Mouse (Mus musculus) forebrain, postnatal 0 days (tissue): ENCODE measurements at regions not wholly inside any gene's neighbourhood (a gene's known extent, or its start where the extent isn't known, plus 50 kb on each side); places are given as distances from the start of the nearest gene placed in this dataset.

ENCODE experiments used
- ATAC-seq: fragments of 200-750 bp; cut with Nextera tagmentation; 2 replicates; pipeline ENCODE4 v1.8.0; 2017; ENCODE audit warnings: mild to moderate bottlenecking, moderate library complexity
- DNase-seq: peaks from one replicate; pipeline ENCODE4 v3.0.0-alpha.2; 2015
- H3K27ac ChIP-seq: fragments of 300-500 bp; sonication (generic); 2 replicates; pipeline ENCODE4 v1.5.1; 2014; ENCODE audit warnings: low read depth, mild to moderate bottlenecking, antibody characterized with exemption, low read length, moderate library complexity, mixed read lengths
- H3K27me3 ChIP-seq: fragments of 300-500 bp; sonication (generic); 2 replicates; pipeline ENCODE4 v1.6.1; 2014; ENCODE audit warnings: mild to moderate bottlenecking, low read length, mixed read lengths; ENCODE audit not compliant: insufficient read depth
- H3K36me3 ChIP-seq: fragments of 300-500 bp; sonication (generic); 2 replicates; pipeline ENCODE4 v1.6.1; 2014; ENCODE audit warnings: mild to moderate bottlenecking, moderate library complexity; ENCODE audit not compliant: insufficient read depth
- H3K4me1 ChIP-seq: fragments of 300-500 bp; sonication (generic); 2 replicates; pipeline ENCODE4 v1.6.1; 2014; ENCODE audit warnings: antibody characterized with exemption; ENCODE audit not compliant: insufficient read depth
- H3K4me2 ChIP-seq: fragments of 300-500 bp; sonication (generic); 2 replicates; pipeline ENCODE4 v1.6.1; 2014; ENCODE audit warnings: low read depth, mild to moderate bottlenecking, moderate library complexity
- H3K4me3 ChIP-seq: fragments of 300-500 bp; sonication (generic); 2 replicates; pipeline ENCODE4 v1.5.1; 2014; ENCODE audit warnings: low read depth, low read length, mixed read lengths
- H3K9ac ChIP-seq: fragments of 300-500 bp; sonication (generic); 2 replicates; pipeline ENCODE4 v1.6.1; 2014; ENCODE audit warnings: mild to moderate bottlenecking
- H3K9me3 ChIP-seq: fragments of 300-500 bp; sonication (generic); 2 replicates; pipeline ENCODE4 v1.6.1; 2016; ENCODE audit warnings: low read length
- CTCF ChIP-seq: sonication (generic); IDR thresholded peaks from 2 replicates; pipeline ENCODE4 v1.5.1; 2016; ENCODE audit warnings: antibody characterized with exemption, control low read depth, low read depth
- WGBS: fragments of 180-500 bp; shearing (Covaris S2); extraction: QIAGEN DNeasy Blood & Tissue Kit; methylation state at CpG from one replicate; pipeline ENCODE4 v1.1.7; 2014; 5-methylcytosine and 5-hydroxymethylcytosine counted together

DNA sequence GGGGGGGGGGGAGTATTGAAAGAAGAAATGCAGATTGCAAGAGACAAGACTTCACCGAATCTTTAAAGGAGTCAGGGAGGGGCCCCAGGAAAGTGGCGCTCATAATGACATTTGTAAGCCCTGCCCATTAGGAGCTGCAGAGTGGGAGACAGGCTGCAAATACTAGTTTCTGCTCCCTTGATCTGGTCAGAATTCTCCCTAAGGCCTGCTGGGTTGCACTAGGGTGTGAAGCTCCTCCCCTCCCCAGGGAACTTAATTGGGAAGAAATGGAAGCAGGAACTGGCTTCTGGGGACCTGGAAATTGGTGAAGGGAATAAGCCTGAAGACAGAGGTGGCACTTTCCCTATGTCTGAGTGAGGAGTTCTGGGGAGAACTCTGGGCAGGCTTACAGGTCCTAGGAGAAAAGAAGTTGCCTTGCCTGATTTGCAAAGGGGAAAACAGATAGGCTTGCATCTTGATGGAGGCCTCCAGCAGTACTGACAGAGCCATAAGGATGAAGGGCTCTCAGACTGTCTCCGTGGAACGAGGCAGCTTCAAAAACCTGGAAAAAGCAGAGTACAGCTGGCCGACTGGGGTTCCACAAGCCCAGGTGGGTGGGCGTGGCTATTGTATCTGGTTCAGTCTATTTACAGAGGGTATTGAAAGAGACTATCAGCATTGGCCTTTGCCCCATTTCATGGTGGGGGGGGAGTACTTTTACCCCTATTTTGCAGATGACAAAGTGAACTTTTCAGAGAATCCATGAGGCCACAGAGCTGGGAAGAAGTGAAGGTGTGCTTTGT lies 125.7 kb downstream of the Plpp3 start:
- H3K27ac ChIP-seq, result no peak overlapping the region
- no peak for DNase-seq
- 14% methylated on average over 6 of the region's 6 CpGs for WGBS
- H3K36me3 ChIP-seq, result no peaks in the 10 kb centered on the region
- no peak for ATAC-seq
- TF ChIP-seq CTCF, result no peak
- no peak overlapping the region for H3K4me3 ChIP-seq
- no peaks in the 10 kb centered on the region for H3K27me3 ChIP-seq
- H3K9me3 ChIP-seq, result no peaks in the 10 kb centered on the region
- H3K4me2 ChIP-seq, result no peak overlapping the region
- H3K4me1 ChIP-seq, result no peaks in the 10 kb centered on the region
- H3K9ac ChIP-seq, result no peak overlapping the region

DNA sequence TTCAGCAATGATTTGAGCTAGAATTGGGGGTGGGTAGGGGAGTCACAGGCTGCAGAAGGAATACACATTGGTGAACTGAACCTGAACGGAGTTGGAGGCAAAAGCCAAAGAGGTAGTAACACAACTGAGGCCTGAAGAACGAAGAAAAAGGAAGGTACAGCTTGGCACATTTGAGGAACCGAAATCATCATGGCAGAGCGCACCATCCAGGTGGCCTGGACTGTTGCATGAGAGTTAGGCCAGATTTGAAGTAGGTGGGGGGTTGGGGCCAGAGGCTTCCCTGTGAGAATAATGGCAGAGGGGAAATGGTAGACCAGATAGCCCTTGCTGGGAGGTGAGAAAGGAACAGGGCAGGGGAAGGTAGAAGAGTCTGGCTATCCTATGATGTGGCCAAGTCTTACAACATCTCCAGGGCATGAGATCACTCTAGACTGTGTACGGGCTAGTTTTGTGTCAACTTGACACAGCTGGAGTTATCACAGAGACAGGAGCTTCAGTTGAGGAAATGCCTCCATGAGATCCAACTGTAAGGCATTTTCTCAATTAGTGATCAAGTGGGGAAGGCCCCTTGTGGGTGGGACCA lies 128.4 kb downstream of the Plpp3 start:
- Histone ChIP-seq H3K4me2 (no peak overlapping the region), H3K4me1 (no peaks in the 10 kb centered on the region), H3K4me3 (no peak overlapping the region), H3K9ac (no peak overlapping the region), H3K36me3 (no peaks in the 10 kb centered on the region), H3K27me3 (no peaks in the 10 kb centered on the region), H3K27ac (no peak overlapping the region), H3K9me3 (no peaks in the 10 kb centered on the region)
- TF ChIP-seq CTCF, result no peak
- ATAC-seq, result no peak
- WGBS, result 93% methylated on average over 5 of the region's 5 CpGs
- DNase-seq, result no peak

DNA sequence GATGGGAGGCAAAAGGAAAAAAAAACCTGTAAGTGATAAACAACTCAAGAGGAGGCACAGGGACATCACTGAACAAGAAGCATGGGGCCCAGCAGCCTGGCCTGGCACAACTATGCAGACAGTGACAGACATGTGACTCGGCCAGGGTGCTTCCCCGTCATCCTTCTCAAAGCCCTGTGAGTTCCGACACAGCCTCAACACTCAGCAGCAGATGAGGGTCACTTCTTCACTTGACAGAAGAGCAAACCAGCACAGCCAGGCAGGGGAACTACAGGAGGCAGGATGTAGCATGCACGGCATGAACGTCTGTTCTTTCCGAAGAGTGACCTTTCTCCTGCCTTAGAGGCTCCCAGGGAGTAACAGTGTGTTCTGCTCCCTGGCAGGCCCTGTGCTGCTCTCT lies 129.2 kb downstream of the Plpp3 start:
- 81% methylated on average over 6 of the region's 6 CpGs for WGBS
- no peaks in the 10 kb centered on the region for H3K36me3 ChIP-seq
- no peak for DNase-seq
- H3K9ac ChIP-seq, result no peak overlapping the region
- no peaks in the 10 kb centered on the region for H3K9me3 ChIP-seq
- no peaks in the 10 kb centered on the region for H3K27me3 ChIP-seq
- no peak overlapping the region for H3K4me3 ChIP-seq
- no peak for TF ChIP-seq CTCF
- no peak overlapping the region for H3K27ac ChIP-seq
- H3K4me1 ChIP-seq, result no peaks in the 10 kb centered on the region
- ATAC-seq, result no peak
- H3K4me2 ChIP-seq, result no peak overlapping the region

DNA sequence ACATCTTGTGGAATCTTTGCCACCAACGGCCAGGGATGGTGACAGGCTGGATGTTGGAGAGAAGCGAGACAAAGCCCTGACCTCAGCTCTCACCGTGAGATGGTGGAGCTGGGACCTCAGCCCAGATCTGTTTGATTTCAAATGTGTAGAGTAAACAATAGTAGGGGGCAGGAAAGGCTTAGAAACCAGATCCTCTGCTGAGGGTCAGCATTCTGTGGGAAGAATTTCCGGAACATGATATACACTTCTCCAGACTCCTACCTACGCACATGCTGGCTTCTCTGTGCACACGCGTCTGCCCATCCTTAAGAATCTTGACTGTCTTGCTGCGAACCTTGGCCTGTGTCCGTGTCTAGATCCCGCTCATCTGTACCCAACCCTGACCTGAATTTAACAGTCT lies 129.7 kb downstream of the Plpp3 start:
- H3K4me2 ChIP-seq, result no peak overlapping the region
- ATAC-seq, result no peak
- no peaks in the 10 kb centered on the region for H3K36me3 ChIP-seq
- H3K4me1 ChIP-seq, result no peaks in the 10 kb centered on the region
- WGBS, result 84% methylated on average over 10 of the region's 10 CpGs
- TF ChIP-seq CTCF, result no peak
- no peak overlapping the region for H3K9ac ChIP-seq
- H3K27ac ChIP-seq, result no peak overlapping the region
- no peak for DNase-seq
- no peaks in the 10 kb centered on the region for H3K9me3 ChIP-seq
- H3K27me3 ChIP-seq, result no peaks in the 10 kb centered on the region
- no peak overlapping the region for H3K4me3 ChIP-seq

DNA sequence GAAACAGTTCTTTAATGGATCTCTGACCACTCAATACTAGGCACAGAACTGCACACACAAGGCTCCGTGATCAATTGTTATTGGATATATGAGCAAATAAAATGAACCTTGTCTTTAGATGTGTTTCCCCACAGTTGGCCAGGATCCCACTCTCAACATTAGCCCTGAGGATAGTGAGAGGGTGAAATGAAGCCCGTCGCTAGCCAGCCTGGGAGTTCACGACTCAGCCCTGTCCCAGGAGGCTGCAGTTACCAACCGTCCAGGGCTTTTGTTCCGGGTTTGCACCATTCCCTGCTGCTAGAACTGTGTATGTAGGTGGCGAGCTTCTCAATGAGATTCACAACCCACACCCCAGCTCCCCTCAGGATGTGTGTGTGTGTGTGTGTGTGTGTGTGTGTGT lies 130.3 kb downstream of the Plpp3 start:
- Histone ChIP-seq H3K4me3 (no peak overlapping the region), H3K9me3 (no peaks in the 10 kb centered on the region), H3K27me3 (no peaks in the 10 kb centered on the region), H3K4me2 (no peak overlapping the region), H3K9ac (no peak overlapping the region), H3K27ac (no peak overlapping the region), H3K4me1 (no peaks in the 10 kb centered on the region), H3K36me3 (no peaks in the 10 kb centered on the region)
- DNase-seq (no peak), ATAC-seq (no peak)
- no peak for TF ChIP-seq CTCF
- 45% methylated on average over 7 of the region's 7 CpGs for WGBS

DNA sequence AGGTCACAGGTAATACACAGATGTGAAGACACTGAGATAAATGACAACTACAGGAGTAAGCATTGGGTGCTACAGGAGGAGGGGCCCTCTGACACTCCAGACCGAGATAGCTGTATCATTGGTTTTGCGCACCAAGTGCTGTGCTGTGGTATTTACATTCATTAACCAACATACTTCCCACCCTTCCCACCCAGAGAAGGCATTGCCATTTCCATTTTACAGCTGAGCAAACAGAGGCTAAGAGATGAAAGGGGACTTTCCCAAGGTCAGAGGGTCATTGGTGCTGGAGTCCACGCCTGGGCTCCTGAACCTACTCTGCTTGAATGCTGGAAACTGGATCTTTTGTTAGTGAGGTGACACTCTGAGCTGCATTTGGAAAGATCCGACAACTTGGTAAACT lies 132.5 kb downstream of the Plpp3 start:
- no peak for DNase-seq
- ATAC-seq, result no peak
- Histone ChIP-seq H3K9ac (no peak overlapping the region), H3K27me3 (no peaks in the 10 kb centered on the region), H3K4me2 (no peak overlapping the region), H3K9me3 (no peaks in the 10 kb centered on the region), H3K4me3 (no peak overlapping the region), H3K27ac (no peak overlapping the region), H3K4me1 (no peaks in the 10 kb centered on the region), H3K36me3 (no peaks in the 10 kb centered on the region)
- 62% methylated on average over 4 of the region's 4 CpGs for WGBS
- no peak for TF ChIP-seq CTCF

DNA sequence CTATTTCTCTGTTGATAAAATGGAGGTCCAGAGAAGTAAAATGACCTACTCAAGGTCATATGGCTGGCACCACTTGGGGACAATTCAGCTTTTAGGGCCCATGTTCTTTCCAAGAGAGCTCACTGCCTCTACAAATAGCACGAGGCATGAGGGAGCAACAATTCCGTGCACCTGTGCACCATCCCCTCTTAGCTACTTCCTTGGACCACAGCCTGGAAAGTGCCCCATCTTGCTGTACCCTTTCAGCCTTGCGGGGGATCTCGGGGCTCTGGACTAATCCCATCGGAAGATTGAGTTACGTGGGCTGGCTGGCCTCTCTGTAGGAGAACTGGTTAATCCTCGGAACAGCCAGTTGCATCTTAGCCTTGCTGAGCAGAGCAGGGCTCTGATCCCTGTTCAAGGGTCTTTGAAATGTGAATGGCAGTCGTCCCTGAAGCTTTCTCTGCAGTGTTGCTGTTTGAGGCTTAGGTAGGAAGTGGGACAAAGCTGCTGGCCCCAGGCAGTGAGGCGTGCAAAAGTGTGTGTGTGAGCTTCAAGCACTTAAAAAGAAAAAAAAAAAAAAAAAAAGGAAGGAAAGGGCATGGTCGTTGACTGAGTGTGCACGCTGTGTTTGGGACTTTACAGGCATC lies 133.8 kb downstream of the Plpp3 start:
- Histone ChIP-seq H3K27ac (no peak overlapping the region), H3K36me3 (no peaks in the 10 kb centered on the region), H3K4me3 (no peak overlapping the region), H3K9ac (no peak overlapping the region), H3K9me3 (no peaks in the 10 kb centered on the region), H3K4me1 (no peaks in the 10 kb centered on the region), H3K27me3 (no peaks in the 10 kb centered on the region), H3K4me2 (no peak overlapping the region)
- no peak for ATAC-seq
- no peak for TF ChIP-seq CTCF
- WGBS, result 11% methylated on average over 11 of the region's 11 CpGs
- DNase-seq, result no peak
